Mouse (Mus musculus) thymus, adult 2 months (tissue): Measurements from ENCODE around the gene Cc2d2b.

Experiments
- CTCF ChIP-seq: fragments of 200-500 bp; IDR thresholded peaks from 2 replicates; pipeline ENCODE4 v1.5.1; 2012; ENCODE audit warnings: mild to moderate bottlenecking, control low read depth, low read length, moderate library complexity, borderline replicate concordance; ENCODE audit not compliant: control insufficient read depth, poor library complexity, insufficient read depth; ENCODE audit errors: extremely low read depth
- POLR2A ChIP-seq: fragments of 200-500 bp; IDR thresholded peaks from 2 replicates; pipeline ENCODE4 v1.6.1; 2012; ENCODE audit warnings: mild to moderate bottlenecking, low read length, control low read depth, moderate library complexity; ENCODE audit not compliant: control insufficient read depth, poor library complexity, insufficient read depth; ENCODE audit errors: extremely low read depth

- no peak for TF ChIP-seq CTCF
- no peak for TF ChIP-seq POLR2A
Observed at GRCm38 (mm10) chr19:40825636-40826035, 77.1 kb downstream of the Cc2d2b start.
